In genomic region chr17:37270702-37271092, GRCm38 (mm10) we compare ENCODE assay signal across 7 mouse cellular contexts. TPM values are rescaled to one million over a fixed set of nuclear protein-coding genes. Genes with fewer than 3 reads are reported as not detected.
A peak's percentile ranks its signal among the peaks of the same experiment; 100 is the strongest.
DNase-seq lines count a peak whose midpoint lies in the region; ATAC-seq and TF ChIP-seq lines count a peak whose summit lies in the region.

No protein-coding gene starts in this region.

- DNase-seq in ZHBTc4 (ENCODE audit: low read depth, low spot score): peak; percentile 26
- no peak for DNase-seq in hindbrain, embryonic 11.5 days (ENCODE audit: low spot score)
- no peak for DNase-seq in limb, embryonic 11.5 days (ENCODE audit: low spot score)
- DNase-seq in midbrain, embryonic 11.5 days (ENCODE audit: low spot score, missing footprints): no peak

- WGBS in forebrain, embryonic 15.5 days: 76% methylated on average over 8 of the region's 8 CpGs
- 73% methylated on average over 8 of the region's 8 CpGs for WGBS in hindbrain, embryonic 11.5 days
- 65% methylated on average over 8 of the region's 8 CpGs for WGBS in limb, embryonic 11.5 days
- 62% methylated on average over 8 of the region's 8 CpGs for WGBS in midbrain, embryonic 11.5 days
- WGBS in stomach, embryonic 15.5 days: 59% methylated on average over 8 of the region's 8 CpGs

- no peaks in the 10 kb centered on the region for H3K9me3 ChIP-seq in E14TG2a.4 (ENCODE audit: low read length)
- H3K9me3 ChIP-seq in forebrain, embryonic 15.5 days: no peaks in the 10 kb centered on the region
- no peaks in the 10 kb centered on the region for H3K9me3 ChIP-seq in hindbrain, embryonic 11.5 days (ENCODE audit: control insufficient read depth, low read length)
- no peaks in the 10 kb centered on the region for H3K9me3 ChIP-seq in limb, embryonic 11.5 days (ENCODE audit: control insufficient read depth, low read length)
- no peaks in the 10 kb centered on the region for H3K9me3 ChIP-seq in midbrain, embryonic 11.5 days (ENCODE audit: control insufficient read depth, low read length)
- no peaks in the 10 kb centered on the region for H3K9me3 ChIP-seq in stomach, embryonic 15.5 days

- peak overlapping the region; percentile 34; the same call in 1 of the 2 replicates for H3K9ac ChIP-seq in forebrain, embryonic 15.5 days (replicated peaks)
- no peak overlapping the region for H3K9ac ChIP-seq in hindbrain, embryonic 11.5 days (ENCODE audit: low read depth, low read length)
- H3K9ac ChIP-seq in limb, embryonic 11.5 days (ENCODE audit: low read length): no peak overlapping the region
- peak overlapping the region; percentile 54 for H3K9ac ChIP-seq in midbrain, embryonic 11.5 days (ENCODE audit: low read length)
- H3K9ac ChIP-seq in stomach, embryonic 15.5 days: no peak overlapping the region

- peak; percentile 17; the same call in 1 of the 2 replicates for ATAC-seq in forebrain, embryonic 15.5 days (replicated peaks)
- ATAC-seq in hindbrain, embryonic 11.5 days (ENCODE audit: low FRiP score): peak; percentile 44
- peak; percentile 53 for ATAC-seq in limb, embryonic 11.5 days (ENCODE audit: insufficient number of reproducible peaks, low FRiP score, low TSS enrichment, low read depth)
- peak; percentile 49; the same call in 1 of the 2 replicates for ATAC-seq in midbrain, embryonic 11.5 days (ENCODE audit: low FRiP score)
- ATAC-seq in stomach, embryonic 15.5 days (ENCODE audit: insufficient read depth, low FRiP score, low read depth): peak; percentile 29; the same call in 1 of the 2 replicates

- H3K27me3 ChIP-seq in E14TG2a.4 (ENCODE audit: insufficient read depth, low read length): peaks cover 20% of the 10 kb centered on the region
- no peaks in the 10 kb centered on the region for H3K27me3 ChIP-seq in forebrain, embryonic 15.5 days
- no peaks in the 10 kb centered on the region for H3K27me3 ChIP-seq in hindbrain, embryonic 11.5 days (ENCODE audit: control insufficient read depth, insufficient read depth, low read length)
- no peaks in the 10 kb centered on the region for H3K27me3 ChIP-seq in limb, embryonic 11.5 days (ENCODE audit: control insufficient read depth, insufficient read depth, low read length)
- no peaks in the 10 kb centered on the region for H3K27me3 ChIP-seq in midbrain, embryonic 11.5 days (ENCODE audit: control insufficient read depth, insufficient read depth, low read length)
- no peaks in the 10 kb centered on the region for H3K27me3 ChIP-seq in stomach, embryonic 15.5 days (replicated peaks)

- peak overlapping the region; percentile 76 for H3K4me3 ChIP-seq in E14TG2a.4 (replicated peaks; ENCODE audit: low read length)
- H3K4me3 ChIP-seq in forebrain, embryonic 15.5 days: peak overlapping the region; percentile 49
- peak overlapping the region; percentile 48 for H3K4me3 ChIP-seq in hindbrain, embryonic 11.5 days (ENCODE audit: low read depth, low read length)
- peak overlapping the region; percentile 41; the same call in 1 of the 2 replicates for H3K4me3 ChIP-seq in limb, embryonic 11.5 days (ENCODE audit: low read depth, low read length)
- H3K4me3 ChIP-seq in midbrain, embryonic 11.5 days (ENCODE audit: low read depth, low read length): peak overlapping the region; percentile 41
- peak overlapping the region; percentile 55 for H3K4me3 ChIP-seq in stomach, embryonic 15.5 days (replicated peaks)

- H3K36me3 ChIP-seq in E14TG2a.4 (ENCODE audit: insufficient read depth, low read length): no peaks in the 10 kb centered on the region
- no peaks in the 10 kb centered on the region for H3K36me3 ChIP-seq in forebrain, embryonic 15.5 days
- no peaks in the 10 kb centered on the region for H3K36me3 ChIP-seq in hindbrain, embryonic 11.5 days (ENCODE audit: control insufficient read depth, insufficient read depth, low read length)
- H3K36me3 ChIP-seq in limb, embryonic 11.5 days (ENCODE audit: control insufficient read depth, insufficient read depth, low read length): no peaks in the 10 kb centered on the region
- H3K36me3 ChIP-seq in midbrain, embryonic 11.5 days (ENCODE audit: control insufficient read depth, insufficient read depth, low read length): no peaks in the 10 kb centered on the region
- H3K36me3 ChIP-seq in stomach, embryonic 15.5 days: no peaks in the 10 kb centered on the region

- TF ChIP-seq CTCF in E14TG2a.4 (conservative IDR thresholded peaks at IDR 0.05; ENCODE audit: low read length): no peak

- H3K4me1 ChIP-seq in E14TG2a.4 (replicated peaks; ENCODE audit: low read depth, low read length): peaks cover 11% of the 10 kb centered on the region; the same call in 1 of the 2 replicates
- 0 out of 2 replicates have a peak, but pooled peaks cover 5% of the 10 kb centered on the region for H3K4me1 ChIP-seq in forebrain, embryonic 15.5 days
- no peaks in the 10 kb centered on the region for H3K4me1 ChIP-seq in hindbrain, embryonic 11.5 days (replicated peaks; ENCODE audit: control insufficient read depth, insufficient read depth, low read length)
- H3K4me1 ChIP-seq in limb, embryonic 11.5 days (ENCODE audit: control insufficient read depth, insufficient read depth, low read length): no peaks in the 10 kb centered on the region
- no peaks in the 10 kb centered on the region for H3K4me1 ChIP-seq in midbrain, embryonic 11.5 days (ENCODE audit: control insufficient read depth, insufficient read depth, low read length)
- H3K4me1 ChIP-seq in stomach, embryonic 15.5 days: 0 out of 2 replicates have a peak, but pooled peaks cover 5% of the 10 kb centered on the region

- H3K4me2 ChIP-seq in forebrain, embryonic 15.5 days (replicated peaks): peak overlapping the region; percentile 91
- peak overlapping the region; percentile 80 for H3K4me2 ChIP-seq in hindbrain, embryonic 11.5 days (replicated peaks; ENCODE audit: low read depth, low read length)
- H3K4me2 ChIP-seq in limb, embryonic 11.5 days (ENCODE audit: low read depth, severe bottlenecking): peak overlapping the region; percentile 77; the same call in 1 of the 2 replicates
- peak overlapping the region; percentile 59 for H3K4me2 ChIP-seq in midbrain, embryonic 11.5 days
- peak overlapping the region; percentile 81 for H3K4me2 ChIP-seq in stomach, embryonic 15.5 days

- H3K27ac ChIP-seq in forebrain, embryonic 15.5 days (replicated peaks): no peak overlapping the region
- no peak overlapping the region for H3K27ac ChIP-seq in hindbrain, embryonic 11.5 days (ENCODE audit: low read depth, low read length)
- no peak overlapping the region for H3K27ac ChIP-seq in limb, embryonic 11.5 days (replicated peaks; ENCODE audit: low read depth, low read length)
- H3K27ac ChIP-seq in midbrain, embryonic 11.5 days (ENCODE audit: low read depth, low read length): no peak overlapping the region
- no peak overlapping the region for H3K27ac ChIP-seq in stomach, embryonic 15.5 days

RNA-seq across cellular contexts. Expression of gene H2-M3, which starts 0.7 kb away (rescaled TPM):
- 0.61 and 1.0 TPM in 2 replicates for polyA plus RNA-seq in forebrain, embryonic 15.5 days (2015; fragmentation: Nextera tagmentation; extraction: Ambion mirVana)
- polyA plus RNA-seq in hindbrain, embryonic 11.5 days (2014; fragmentation: Nextera tagmentation; extraction: Ambion mirVana): 0.93 and 1.3 TPM in 2 replicates
- polyA plus RNA-seq in limb, embryonic 11.5 days (2014; fragmentation: Nextera tagmentation; extraction: Ambion mirVana): 0.95 and 1.3 TPM in 2 replicates
- polyA plus RNA-seq in midbrain, embryonic 11.5 days (2014; fragmentation: Nextera tagmentation; extraction: Ambion mirVana): 1.4 and 1.8 TPM in 2 replicates
- polyA plus RNA-seq in stomach, embryonic 15.5 days (2015; fragmentation: Nextera tagmentation; extraction: Ambion mirVana): 4.2 and 4.9 TPM in 2 replicates

RNA-seq across cellular contexts. Expression of gene Olfr98, which starts 7.1 kb away (rescaled TPM):
- not detected in 2 replicates for polyA plus RNA-seq in forebrain, embryonic 15.5 days (2015; fragmentation: Nextera tagmentation; extraction: Ambion mirVana)
- not detected in 2 replicates for polyA plus RNA-seq in hindbrain, embryonic 11.5 days (2014; fragmentation: Nextera tagmentation; extraction: Ambion mirVana)
- polyA plus RNA-seq in limb, embryonic 11.5 days (2014; fragmentation: Nextera tagmentation; extraction: Ambion mirVana): not detected in 2 replicates
- polyA plus RNA-seq in midbrain, embryonic 11.5 days (2014; fragmentation: Nextera tagmentation; extraction: Ambion mirVana): not detected in 2 replicates
- not detected in 2 replicates for polyA plus RNA-seq in stomach, embryonic 15.5 days (2015; fragmentation: Nextera tagmentation; extraction: Ambion mirVana)

RNA-seq across cellular contexts. Expression of gene Olfr99, which starts 12.6 kb away (rescaled TPM):
- not detected in 2 replicates for polyA plus RNA-seq in forebrain, embryonic 15.5 days (2015; fragmentation: Nextera tagmentation; extraction: Ambion mirVana)
- not detected in 2 replicates for polyA plus RNA-seq in hindbrain, embryonic 11.5 days (2014; fragmentation: Nextera tagmentation; extraction: Ambion mirVana)
- not detected in 2 replicates for polyA plus RNA-seq in limb, embryonic 11.5 days (2014; fragmentation: Nextera tagmentation; extraction: Ambion mirVana)
- not detected in 2 replicates for polyA plus RNA-seq in midbrain, embryonic 11.5 days (2014; fragmentation: Nextera tagmentation; extraction: Ambion mirVana)
- not detected in 2 replicates for polyA plus RNA-seq in stomach, embryonic 15.5 days (2015; fragmentation: Nextera tagmentation; extraction: Ambion mirVana)

RNA-seq across cellular contexts. Expression of gene Olfr101, which starts 33.4 kb away (rescaled TPM):
- not detected in 2 replicates for polyA plus RNA-seq in forebrain, embryonic 15.5 days (2015; fragmentation: Nextera tagmentation; extraction: Ambion mirVana)
- not detected in 2 replicates for polyA plus RNA-seq in hindbrain, embryonic 11.5 days (2014; fragmentation: Nextera tagmentation; extraction: Ambion mirVana)
- polyA plus RNA-seq in limb, embryonic 11.5 days (2014; fragmentation: Nextera tagmentation; extraction: Ambion mirVana): not detected in 2 replicates
- polyA plus RNA-seq in midbrain, embryonic 11.5 days (2014; fragmentation: Nextera tagmentation; extraction: Ambion mirVana): not detected in 2 replicates
- not detected in 2 replicates for polyA plus RNA-seq in stomach, embryonic 15.5 days (2015; fragmentation: Nextera tagmentation; extraction: Ambion mirVana)

RNA-seq across cellular contexts. Expression of gene Olfr97, which starts 33.6 kb away (rescaled TPM):
- not detected in 2 replicates for polyA plus RNA-seq in forebrain, embryonic 15.5 days (2015; fragmentation: Nextera tagmentation; extraction: Ambion mirVana)
- not detected in 2 replicates for polyA plus RNA-seq in hindbrain, embryonic 11.5 days (2014; fragmentation: Nextera tagmentation; extraction: Ambion mirVana)
- not detected in 2 replicates for polyA plus RNA-seq in limb, embryonic 11.5 days (2014; fragmentation: Nextera tagmentation; extraction: Ambion mirVana)
- polyA plus RNA-seq in midbrain, embryonic 11.5 days (2014; fragmentation: Nextera tagmentation; extraction: Ambion mirVana): not detected in 2 replicates
- polyA plus RNA-seq in stomach, embryonic 15.5 days (2015; fragmentation: Nextera tagmentation; extraction: Ambion mirVana): not detected in 2 replicates

Comparison
In these comparisons a context has a peak if more than half of its experiments do, and no peak if none do; other contexts are left out.
1. H3K9ac ChIP-seq: peak in forebrain, embryonic 15.5 days (single experiment) and midbrain, embryonic 11.5 days (single experiment); none in hindbrain, embryonic 11.5 days (single experiment), limb, embryonic 11.5 days (single experiment) and stomach, embryonic 15.5 days (single experiment).
2. Peak in every context shown above with its lines, with median percentiles within 50 percentile points of each other: H3K4me3 ChIP-seq, ATAC-seq and H3K4me2 ChIP-seq.